Mouse (Mus musculus): ENCODE measurements around the gene Tmem14c. TPM values are rescaled to one million over a fixed set of nuclear protein-coding genes. Genes with fewer than 3 reads are reported as not detected.

The Tmem14c gene
- total and polyA plus RNA-seq, 2 experiments from 2014 or later: 142 to 282 TPM

- no peak for TF ChIP-seq EP300 (IDR thresholded peaks at IDR 0.05; ENCODE audit: low read depth)
- TF ChIP-seq CTCF (IDR thresholded peaks at IDR 0.05; ENCODE audit: low read depth): no peak
- 77% methylated on average over 6 of the region's 6 CpGs for whole genome bisulfite sequencing
- H3K9ac ChIP-seq (replicated peaks; ENCODE audit: low read depth, low read length): no peak overlapping the region
- H3K36me3 ChIP-seq (replicated peaks; ENCODE audit: control insufficient read depth, insufficient read depth, low read length): no peaks in the 10 kb centered on the region
- no peak overlapping the region for H3K4me2 ChIP-seq (ENCODE audit: low read depth, low read length)
- no peak overlapping the region for H3K4me3 ChIP-seq (ENCODE audit: low read depth, low read length)
- H3K9me3 ChIP-seq (replicated peaks; ENCODE audit: control insufficient read depth, low read length): no peaks in the 10 kb centered on the region
- H3K27me3 ChIP-seq (ENCODE audit: control insufficient read depth, insufficient read depth, low read length): no peaks in the 10 kb centered on the region
- H3K27ac ChIP-seq (ENCODE audit: low read depth): no peak overlapping the region
- ATAC-seq (ENCODE audit: insufficient read depth, low read depth): no peak
- no peaks in the 10 kb centered on the region for H3K4me1 ChIP-seq (ENCODE audit: control insufficient read depth, insufficient read depth)
- no peak for DNase-seq (ENCODE audit: low spot score)
Observed at GRCm38 (mm10) chr13:41047280-41047679, 31.2 kb downstream of the Tmem14c start.

GRCm38 (mm10) chr13:41051965-41052364, 35.9 kb downstream of the Tmem14c start:
- H3K27ac ChIP-seq (ENCODE audit: low read depth): no peak overlapping the region
- TF ChIP-seq EP300 (IDR thresholded peaks at IDR 0.05; ENCODE audit: low read depth) (no peak), CTCF (IDR thresholded peaks at IDR 0.05; ENCODE audit: low read depth) (no peak)
- H3K9me3 ChIP-seq (replicated peaks; ENCODE audit: control insufficient read depth, low read length): no peaks in the 10 kb centered on the region
- ATAC-seq (ENCODE audit: insufficient read depth, low read depth): no peak
- no peak for DNase-seq (ENCODE audit: low spot score)
- H3K9ac ChIP-seq (replicated peaks; ENCODE audit: low read depth, low read length): no peak overlapping the region
- no peaks in the 10 kb centered on the region for H3K27me3 ChIP-seq (ENCODE audit: control insufficient read depth, insufficient read depth, low read length)
- H3K4me1 ChIP-seq (ENCODE audit: control insufficient read depth, insufficient read depth): no peaks in the 10 kb centered on the region
- no peak overlapping the region for H3K4me3 ChIP-seq (ENCODE audit: low read depth, low read length)
- H3K4me2 ChIP-seq (ENCODE audit: low read depth, low read length): no peak overlapping the region
- H3K36me3 ChIP-seq (replicated peaks; ENCODE audit: control insufficient read depth, insufficient read depth, low read length): no peaks in the 10 kb centered on the region
- 72% methylated on average over 5 of the region's 5 CpGs for WGBS

GRCm38 (mm10) chr13:41067618-41068017, 51.5 kb downstream of the Tmem14c start:
- DNase-seq (ENCODE audit: low spot score) (no peak), ATAC-seq (ENCODE audit: insufficient read depth, low read depth) (no peak)
- Histone ChIP-seq H3K4me3 (ENCODE audit: low read depth, low read length) (no peak overlapping the region), H3K36me3 (replicated peaks; ENCODE audit: control insufficient read depth, insufficient read depth, low read length) (no peaks in the 10 kb centered on the region), H3K4me2 (ENCODE audit: low read depth, low read length) (no peak overlapping the region), H3K27me3 (ENCODE audit: control insufficient read depth, insufficient read depth, low read length) (no peaks in the 10 kb centered on the region), H3K4me1 (ENCODE audit: control insufficient read depth, insufficient read depth) (no peaks in the 10 kb centered on the region), H3K9me3 (replicated peaks; ENCODE audit: control insufficient read depth, low read length) (no peaks in the 10 kb centered on the region), H3K27ac (ENCODE audit: low read depth) (no peak overlapping the region), H3K9ac (replicated peaks; ENCODE audit: low read depth, low read length) (no peak overlapping the region)
- 89% methylated on average over 4 of the region's 4 CpGs for WGBS
- TF ChIP-seq CTCF (IDR thresholded peaks at IDR 0.05; ENCODE audit: low read depth) (no peak), EP300 (IDR thresholded peaks at IDR 0.05; ENCODE audit: low read depth) (no peak)

GRCm38 (mm10) chr13:41071617-41072016, 55.5 kb downstream of the Tmem14c start:
- WGBS: 81% methylated on average over 11 of the region's 11 CpGs
- TF ChIP-seq CTCF (IDR thresholded peaks at IDR 0.05; ENCODE audit: low read depth) (no peak), EP300 (IDR thresholded peaks at IDR 0.05; ENCODE audit: low read depth) (no peak)
- DNase-seq (ENCODE audit: low spot score): no peak

More at GRCm38 (mm10) chr13:41071617-41072016, 55.5 kb downstream of the Tmem14c start:
- no peak overlapping the region for H3K27ac ChIP-seq (ENCODE audit: low read depth)
- no peak overlapping the region for H3K9ac ChIP-seq (replicated peaks; ENCODE audit: low read depth, low read length)
- H3K9me3 ChIP-seq (replicated peaks; ENCODE audit: control insufficient read depth, low read length): no peaks in the 10 kb centered on the region
- no peaks in the 10 kb centered on the region for H3K4me1 ChIP-seq (ENCODE audit: control insufficient read depth, insufficient read depth)
- no peak overlapping the region for H3K4me3 ChIP-seq (ENCODE audit: low read depth, low read length)
- no peaks in the 10 kb centered on the region for H3K27me3 ChIP-seq (ENCODE audit: control insufficient read depth, insufficient read depth, low read length)
- H3K36me3 ChIP-seq (replicated peaks; ENCODE audit: control insufficient read depth, insufficient read depth, low read length): no peaks in the 10 kb centered on the region
- no peak for ATAC-seq (ENCODE audit: insufficient read depth, low read depth)
- no peak overlapping the region for H3K4me2 ChIP-seq (ENCODE audit: low read depth, low read length)

Other genes starting within 250 kb of the Tmem14c start
- 12.9 and 15.5 TPM in 2 replicates for gene Gcnt2, start 156.5 kb upstream of the Tmem14c start, total RNA-seq (2014; rRNA removed; ENCODE audit: low replicate concordance)
- gene Gcnt2, start 156.5 kb upstream of the Tmem14c start, polyA plus RNA-seq (2015; fragmentation: Nextera tagmentation; extraction: Ambion mirVana): 2.8 and 3.1 TPM in 2 replicates
- gene Pak1ip1, start 15.3 kb upstream of the Tmem14c start, total RNA-seq (2014; rRNA removed; ENCODE audit: low replicate concordance): 38.2 and 43.5 TPM in 2 replicates
- 43.1 and 48.0 TPM in 2 replicates for gene Pak1ip1, start 15.3 kb upstream of the Tmem14c start, polyA plus RNA-seq (2015; fragmentation: Nextera tagmentation; extraction: Ambion mirVana)
- not detected in 2 replicates for gene Mak, start 63.4 kb downstream of the Tmem14c start, total RNA-seq (2014; rRNA removed; ENCODE audit: low replicate concordance)
- gene Mak, start 63.4 kb downstream of the Tmem14c start, polyA plus RNA-seq (2015; fragmentation: Nextera tagmentation; extraction: Ambion mirVana): 0.05 and 0.14 TPM in 2 replicates
- not detected in 2 replicates for gene Gcm2, start 94.7 kb downstream of the Tmem14c start, total RNA-seq (2014; rRNA removed; ENCODE audit: low replicate concordance)
- not detected in 2 replicates for gene Gcm2, start 94.7 kb downstream of the Tmem14c start, polyA plus RNA-seq (2015; fragmentation: Nextera tagmentation; extraction: Ambion mirVana)
- not detected in 2 replicates for gene Sycp2l, start 98.0 kb downstream of the Tmem14c start, total RNA-seq (2014; rRNA removed; ENCODE audit: low replicate concordance)
- gene Sycp2l, start 98.0 kb downstream of the Tmem14c start, polyA plus RNA-seq (2015; fragmentation: Nextera tagmentation; extraction: Ambion mirVana): not detected in 2 replicates
- 0.35 TPM in 1 of 2 replicates, not detected in the other for gene Elovl2, start 204.1 kb downstream of the Tmem14c start, total RNA-seq (2014; rRNA removed; ENCODE audit: low replicate concordance)
- 0.22 and 0.23 TPM in 2 replicates for gene Elovl2, start 204.1 kb downstream of the Tmem14c start, polyA plus RNA-seq (2015; fragmentation: Nextera tagmentation; extraction: Ambion mirVana)
- gene Smim13, start 233.6 kb downstream of the Tmem14c start, total RNA-seq (2014; rRNA removed; ENCODE audit: low replicate concordance): 14.6 and 15.5 TPM in 2 replicates
- gene Smim13, start 233.6 kb downstream of the Tmem14c start, polyA plus RNA-seq (2015; fragmentation: Nextera tagmentation; extraction: Ambion mirVana): 7.9 TPM in 2 replicates

Data from heart, postnatal 0 days (tissue).